Mouse (Mus musculus): ENCODE measurements around the gene Stat5a. TPM values are rescaled to one million over a fixed set of nuclear protein-coding genes. Genes with fewer than 3 reads are reported as not detected.

Gene Stat5a
- total RNA-seq, 2 experiments from 2014 or later, result 19.8 to 24.1 TPM

DNA sequence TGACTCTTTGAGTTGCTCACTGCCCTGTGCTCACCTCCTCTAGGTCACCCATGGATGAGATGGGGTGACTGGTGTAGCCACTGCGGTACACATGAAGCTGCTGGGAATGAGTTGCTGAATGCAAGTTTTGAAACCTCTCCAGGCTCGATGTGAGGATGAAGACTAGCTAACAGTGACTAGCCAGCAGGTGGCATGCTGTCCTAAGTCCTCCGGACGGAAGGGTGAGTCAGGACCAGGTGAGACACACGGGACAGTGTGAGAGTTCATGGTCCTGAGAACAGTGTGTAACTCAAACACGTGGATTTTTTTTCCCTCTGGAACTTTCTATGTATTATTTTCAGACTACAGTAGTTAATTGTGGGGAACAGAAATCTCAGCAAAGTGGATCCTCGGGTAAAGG is 25.7 kb upstream of the Stat5a start:
- intact Hi-C loops (cut with DNase I), result no loop called here
- DNase-seq, result no peak

- no peak for DNase-seq
- intact Hi-C loops (cut with DNase I), result no loop called here
These were observed 22.0 kb upstream of the Stat5a start for GRCm38 (mm10) chr11:100836923-100837702.

- DNase-seq, result no peak
- intact Hi-C loops (cut with DNase I), result no loop called here
These were observed 20.3 kb upstream of the Stat5a start for GRCm38 (mm10) chr11:100838894-100839293.

GRCm38 (mm10) chr11:100839523-100839922 is 19.6 kb upstream of the Stat5a start:
- DNase-seq, result no peak
- intact Hi-C loops (cut with DNase I), result no loop called here

- intact Hi-C loops (cut with DNase I), result no loop called here
- DNase-seq, result no peak
These were observed 18.3 kb upstream of the Stat5a start for GRCm38 (mm10) chr11:100840866-100841265.

DNA sequence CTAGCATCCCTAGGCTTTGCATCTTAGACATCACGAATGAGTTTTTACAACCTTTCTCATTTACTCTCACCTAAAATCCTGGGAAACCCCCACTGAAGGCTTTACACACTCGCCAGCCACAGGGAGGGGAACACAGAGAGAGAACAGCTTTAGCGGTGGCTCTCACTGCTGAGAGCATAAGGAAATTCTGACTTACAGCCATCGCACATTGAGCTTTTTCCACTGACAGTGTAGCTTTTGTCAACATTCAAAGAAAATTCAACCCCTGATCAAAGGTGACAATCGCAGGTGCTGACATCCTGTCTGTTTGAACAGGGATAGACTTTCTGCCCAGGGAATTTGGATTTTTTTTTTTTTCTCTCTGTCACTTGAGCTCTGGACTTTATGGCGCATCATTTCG is 17.1 kb upstream of the Stat5a start:
- no peak for DNase-seq
- intact Hi-C loops (cut with DNase I), result no loop called here

DNA sequence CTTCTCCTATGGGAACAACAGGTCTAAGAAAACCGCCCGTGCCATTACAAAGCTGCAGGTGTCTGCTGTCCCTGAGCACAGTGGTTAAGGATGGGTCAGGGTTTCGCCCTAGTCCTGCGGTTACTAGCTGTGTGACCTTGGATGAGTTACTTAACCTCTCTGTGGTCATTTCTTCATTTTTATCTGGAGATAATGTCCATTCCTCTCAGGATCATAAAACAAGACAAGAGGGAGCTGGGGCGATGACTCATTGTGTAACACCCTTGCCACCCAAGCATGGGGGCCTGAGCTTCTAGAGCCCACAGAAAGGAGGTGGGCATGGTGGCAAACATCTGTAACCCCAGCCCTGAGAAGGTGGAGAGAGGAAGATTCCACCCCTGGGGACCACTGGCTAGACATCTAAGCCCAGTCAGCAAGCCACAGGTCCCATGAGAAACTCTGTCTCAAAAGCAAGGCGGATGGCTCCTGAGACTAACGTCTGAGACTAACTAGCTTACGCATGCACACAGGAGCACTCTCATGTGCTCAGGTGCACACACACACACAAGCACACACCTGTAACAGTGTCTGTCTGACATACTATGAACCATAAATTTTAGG is 16.0 kb upstream of the Stat5a start:
- no peak for DNase-seq
- intact Hi-C loops (cut with DNase I), result no loop called here

DNA sequence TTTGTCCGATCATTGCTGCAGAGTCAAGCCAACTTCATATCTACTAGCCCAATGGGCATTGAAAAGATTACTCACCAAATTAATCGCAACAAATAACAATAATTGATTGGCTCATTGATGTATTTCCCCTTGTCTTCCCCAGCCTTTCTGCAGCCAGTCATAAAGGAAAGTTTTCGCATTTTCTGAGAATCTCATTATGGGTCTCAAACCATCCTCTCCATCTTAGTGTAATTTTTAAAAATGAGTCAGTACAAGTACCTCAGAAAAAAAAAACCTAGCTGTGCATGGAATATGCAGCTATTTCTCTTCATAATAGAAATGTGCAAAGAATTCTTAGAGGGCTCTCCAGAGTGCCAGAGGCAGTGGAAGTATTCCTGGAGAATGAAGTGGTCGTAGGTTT is 15.0 kb upstream of the Stat5a start:
- no peak for DNase-seq
- intact Hi-C loops (cut with DNase I), result no loop called here

DNA sequence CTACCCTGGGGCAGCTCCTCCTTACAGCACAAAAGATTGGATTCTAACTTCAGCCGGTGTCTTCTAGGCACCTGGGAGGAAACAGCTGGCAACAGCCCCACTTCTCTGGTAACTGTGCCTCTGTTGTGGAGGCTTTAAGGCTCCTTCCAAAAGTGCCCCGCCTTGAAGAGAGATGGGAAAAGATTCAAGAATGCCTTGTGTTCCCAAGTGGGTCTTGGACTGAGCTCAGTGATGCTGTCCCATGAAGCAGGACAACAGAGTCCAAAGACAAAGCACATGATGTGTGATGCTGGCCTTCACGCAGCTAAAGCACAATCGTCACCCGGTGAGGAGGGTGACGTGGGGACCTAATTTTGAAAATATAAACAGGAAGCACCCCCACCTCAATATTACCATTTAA is 13.4 kb upstream of the Stat5a start:
- intact Hi-C loops (cut with DNase I), result no loop called here
- DNase-seq, result no peak

GRCm38 (mm10) chr11:100847572-100847971 is 11.6 kb upstream of the Stat5a start:
- intact Hi-C loops (cut with DNase I), result no loop called here
- no peak for DNase-seq

DNA sequence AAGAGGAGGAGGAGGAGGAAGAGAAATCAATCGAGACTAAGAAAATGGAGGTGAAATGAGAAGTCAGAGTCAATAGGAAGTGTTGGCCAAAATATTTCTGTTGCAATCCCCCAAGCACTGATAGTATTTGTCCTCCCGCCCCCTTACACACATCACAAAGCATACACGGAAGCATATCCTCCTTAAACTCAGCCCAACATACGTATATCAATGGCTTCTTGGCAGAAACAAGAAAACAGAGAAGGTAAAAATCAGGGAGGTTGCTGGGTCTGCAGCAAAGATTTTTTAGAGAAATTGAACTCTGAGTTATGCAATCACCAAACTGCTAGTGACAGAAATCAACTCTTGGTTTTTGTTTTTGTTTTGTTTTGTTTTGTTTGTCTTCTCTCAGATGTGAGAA is 11.1 kb upstream of the Stat5a start:
- no peak for DNase-seq
- intact Hi-C loops (cut with DNase I), result no loop called here

- DNase-seq, result no peak
- intact Hi-C loops (cut with DNase I), result no loop called here
These were observed 10.3 kb upstream of the Stat5a start for GRCm38 (mm10) chr11:100848789-100849379.

- intact Hi-C loops (cut with DNase I), result no loop called here
- DNase-seq, result no peak
These were observed 9.6 kb upstream of the Stat5a start for GRCm38 (mm10) chr11:100849456-100850037.

- intact Hi-C loops (cut with DNase I), result no loop called here
- DNase-seq, result peak; percentile 79 to 89
These were observed 8.9 kb upstream of the Stat5a start, which contains the start of gene Stat5b for GRCm38 (mm10) chr11:100850038-100850777. Gene Stat5b, minus strand, starts transcription at chr11:100850724.

- intact Hi-C loops (cut with DNase I), result no loop called here
- peak; percentile 76 for DNase-seq
These were observed 8.2 kb upstream of the Stat5a start for GRCm38 (mm10) chr11:100850778-100851528.

DNA sequence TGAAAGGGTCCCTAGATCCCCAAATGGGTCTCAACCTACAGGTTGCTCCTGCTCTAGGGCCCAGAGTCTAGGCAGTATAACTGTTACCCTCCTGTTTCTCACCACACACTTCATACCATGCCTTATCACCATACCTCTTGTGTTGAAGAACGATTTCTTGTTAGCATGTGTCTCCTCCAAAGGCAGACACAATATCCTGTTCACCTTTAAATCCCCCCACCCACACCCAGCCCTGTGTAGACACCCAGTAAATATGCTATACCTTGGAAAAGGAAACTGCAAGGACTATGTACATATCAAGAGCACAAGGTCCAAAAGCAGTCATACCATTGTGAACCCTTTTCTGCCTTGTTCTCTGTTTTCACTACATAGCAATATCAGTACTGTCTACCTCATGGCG is 7.1 kb upstream of the Stat5a start:
- DNase-seq, result no peak
- intact Hi-C loops (cut with DNase I), result no loop called here

DNA sequence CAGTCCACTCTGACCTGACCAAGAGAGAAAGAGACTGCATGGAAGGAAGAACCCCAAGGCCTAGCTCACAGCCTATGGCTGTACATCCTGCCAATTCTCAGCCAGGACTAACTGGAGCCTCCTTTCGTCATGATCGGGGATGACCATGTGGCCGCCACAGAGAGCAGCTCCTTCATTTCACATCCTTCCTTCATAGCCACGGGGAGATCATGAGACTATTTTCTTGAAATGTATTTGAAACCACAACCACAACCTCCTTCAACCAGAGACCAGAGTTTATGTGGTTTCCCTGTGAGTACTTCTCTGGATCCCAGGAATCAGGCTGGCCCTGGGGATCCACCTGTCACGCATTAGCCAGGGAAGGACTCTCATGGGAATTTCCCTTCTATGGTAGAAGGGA is 6.1 kb upstream of the Stat5a start:
- no peak for DNase-seq
- intact Hi-C loops (cut with DNase I), result no loop called here

DNA sequence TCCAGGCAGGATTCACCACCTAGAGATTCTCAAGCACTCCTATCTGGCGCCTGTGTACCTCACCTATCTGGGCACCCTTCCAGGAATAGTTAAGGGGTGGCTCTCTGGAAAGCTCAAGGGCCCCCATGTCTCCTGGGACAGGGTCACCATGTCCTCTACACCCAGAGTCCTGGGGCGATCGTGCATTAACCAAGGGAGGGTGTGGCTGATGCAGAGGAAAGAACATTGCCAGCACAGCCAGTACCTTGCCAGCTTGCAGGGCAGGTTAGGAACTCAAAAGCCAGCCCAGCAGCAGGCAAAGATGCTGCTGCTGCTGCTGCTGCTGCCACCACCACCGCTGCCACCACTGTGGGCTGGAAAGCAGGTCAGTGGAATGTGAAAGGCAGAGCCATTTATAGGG is 4.9 kb upstream of the Stat5a start:
- intact Hi-C loops (cut with DNase I), result no loop called here
- DNase-seq, result no peak

DNA sequence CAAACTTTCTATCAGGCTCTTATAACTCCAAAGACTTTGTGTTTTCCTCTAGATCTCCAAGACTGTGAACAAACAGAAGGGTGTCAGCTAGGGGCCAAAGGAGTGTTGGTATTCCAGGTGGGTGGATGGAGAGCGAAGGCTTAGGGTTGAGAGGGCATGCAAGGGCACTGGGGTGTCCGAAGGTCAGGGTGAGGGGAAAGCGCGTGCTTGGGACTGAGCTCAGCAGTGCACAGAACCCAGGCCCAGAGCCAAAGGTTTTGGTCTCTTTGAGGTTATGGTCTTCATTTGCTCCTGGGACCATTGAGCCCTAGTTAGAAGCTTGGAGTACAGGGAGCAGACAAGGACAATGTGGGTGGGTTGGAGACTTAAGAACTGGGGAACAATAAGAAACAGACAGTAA is 4.0 kb upstream of the Stat5a start:
- DNase-seq, result no peak
- intact Hi-C loops (cut with DNase I), result loop anchor here (5.0 kb wide), 1 partner anchor 43 kb away; no protein-coding TSS in a partner anchor

- DNase-seq, result no peak
- intact Hi-C loops (cut with DNase I), result loop anchor here (5.0 kb wide), 1 partner anchor 46 kb away; no protein-coding TSS in a partner anchor
These were observed 1.2 kb upstream of the Stat5a start for GRCm38 (mm10) chr11:100857960-100858359.
